Mouse (Mus musculus): ENCODE data around the gene Tysnd1.

- peak; percentile 91 for TF ChIP-seq CTCF (IDR thresholded peaks at IDR 0.05; ENCODE audit: low read depth)
- no peak for TF ChIP-seq EP300 (IDR thresholded peaks at IDR 0.05; ENCODE audit: low read depth)
Measured at GRCm38 (mm10) chr10:61734377-61734776, 39.1 kb downstream of the Tysnd1 start.

All from liver, embryonic 14.5 days (tissue).